Mouse (Mus musculus) mesoderm, embryonic 11.5 days (tissue): ENCODE measurements around the gene Tmem60.

ENCODE experiments used
- DNase-seq: peaks from one replicate; pipeline ENCODE4 v3.0.0-alpha.2; 2012; ENCODE audit warnings: low read depth, low spot score

Tmem60 gene

DNA sequence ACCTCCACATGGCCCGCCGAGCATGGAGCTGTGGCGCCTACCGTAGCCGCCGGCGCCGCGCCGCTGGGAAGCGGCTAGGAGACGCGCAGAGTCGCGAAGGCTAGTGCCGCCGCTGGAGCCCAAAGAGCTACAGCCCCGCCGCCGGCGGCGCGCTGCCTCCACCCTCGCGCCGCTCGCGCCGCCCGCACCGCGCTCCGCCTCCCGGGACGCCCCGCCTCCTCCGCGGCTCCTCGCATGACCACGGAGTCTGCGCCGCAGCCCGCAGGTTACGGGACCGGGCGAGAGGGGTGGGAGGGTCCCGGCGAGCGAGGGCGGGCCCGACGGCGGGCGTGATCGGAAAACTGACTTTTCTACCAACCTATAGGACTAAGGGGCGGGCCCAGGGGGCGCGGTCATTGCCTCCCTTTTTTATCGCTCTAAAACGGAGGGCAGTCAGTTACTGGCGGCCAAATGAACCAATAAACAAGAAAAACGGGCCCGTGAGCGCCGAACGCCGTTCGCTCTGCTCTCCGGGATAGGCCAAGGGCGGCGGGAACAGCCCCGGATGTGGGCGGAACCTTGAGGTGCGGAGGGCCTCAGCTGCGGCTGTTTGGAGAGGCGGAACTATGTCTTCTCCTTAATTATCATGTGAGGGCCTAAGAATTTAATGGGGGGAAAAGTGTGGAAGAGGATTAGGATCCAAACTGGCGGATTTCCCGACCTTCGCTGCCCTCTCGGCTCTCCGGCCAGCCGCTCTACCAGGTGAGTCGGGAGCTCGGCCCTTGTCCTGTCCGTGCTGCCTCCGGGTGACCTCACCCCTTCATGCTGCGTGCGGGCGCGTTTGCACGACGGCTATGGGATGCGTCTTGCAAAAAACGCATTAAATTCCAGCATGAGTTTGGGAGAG lies at the start of gene Tmem60, which contains the start of gene Phtf2:
Tmem60 (plus strand) TSS at position 277 of the 886 bp plus-strand sequence.
Phtf2 (minus strand) TSS at position 210 of the 886 bp plus-strand sequence.
- peak; percentile 98 for DNase-seq

DNA sequence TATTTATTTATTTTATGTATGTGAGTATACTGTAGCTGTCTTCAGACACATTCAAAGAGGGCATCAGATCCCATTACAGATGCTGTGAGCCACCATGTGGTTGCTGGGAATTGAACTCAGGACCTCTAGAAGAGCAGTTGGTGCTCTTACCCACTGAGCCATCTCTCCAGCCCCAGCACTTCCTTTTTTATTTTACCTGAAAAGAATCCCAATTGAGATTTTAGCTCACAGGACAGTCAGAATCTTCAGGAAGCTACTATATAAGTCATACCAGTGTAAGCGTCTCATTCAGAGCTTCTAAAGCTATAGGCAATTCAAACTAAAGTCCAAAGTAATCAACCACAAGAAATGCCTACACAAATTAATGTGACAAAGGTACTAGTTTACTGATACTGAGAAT lies 47.6 kb upstream of the Tmem60 start:
- no peak for DNase-seq

DNA sequence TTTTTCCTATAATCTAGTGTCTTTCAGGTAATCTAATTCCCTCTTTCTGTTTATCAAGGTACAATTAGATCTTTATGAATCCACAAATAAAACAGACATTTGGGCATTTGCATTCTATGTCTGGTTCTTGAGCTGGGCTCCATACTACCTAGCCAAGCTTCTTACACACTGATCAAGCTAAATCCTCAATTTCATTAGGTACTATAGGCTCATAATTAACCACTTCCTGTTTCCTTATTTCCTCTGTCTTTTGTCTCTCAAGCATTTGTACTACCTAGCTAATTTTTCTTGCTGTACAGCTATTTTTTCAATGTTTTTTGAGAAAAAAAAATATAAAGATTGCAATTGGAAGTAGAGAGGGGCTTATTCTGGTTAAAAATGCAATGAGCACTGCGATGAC lies 44.9 kb upstream of the Tmem60 start:
- DNase-seq: no peak

DNA sequence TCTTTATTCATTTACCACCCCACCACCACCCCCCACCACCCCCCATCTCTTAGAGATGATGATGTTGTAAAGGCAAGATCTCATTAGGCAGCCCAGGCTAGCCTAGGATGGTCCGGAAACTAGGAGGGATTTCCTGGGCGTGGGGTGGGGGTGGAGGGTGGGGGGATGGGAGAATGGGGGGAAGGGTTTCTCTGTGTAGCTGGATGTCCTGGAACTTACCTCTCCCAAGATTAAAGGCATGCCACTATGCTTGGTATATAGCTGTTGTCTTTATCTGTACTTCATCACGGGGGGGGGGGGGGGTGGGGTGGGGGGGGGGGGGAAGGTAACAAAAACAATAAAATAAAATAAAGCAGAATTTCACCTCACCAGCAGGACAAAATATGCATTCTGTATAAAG lies 38.6 kb upstream of the Tmem60 start:
- no peak for DNase-seq

DNA sequence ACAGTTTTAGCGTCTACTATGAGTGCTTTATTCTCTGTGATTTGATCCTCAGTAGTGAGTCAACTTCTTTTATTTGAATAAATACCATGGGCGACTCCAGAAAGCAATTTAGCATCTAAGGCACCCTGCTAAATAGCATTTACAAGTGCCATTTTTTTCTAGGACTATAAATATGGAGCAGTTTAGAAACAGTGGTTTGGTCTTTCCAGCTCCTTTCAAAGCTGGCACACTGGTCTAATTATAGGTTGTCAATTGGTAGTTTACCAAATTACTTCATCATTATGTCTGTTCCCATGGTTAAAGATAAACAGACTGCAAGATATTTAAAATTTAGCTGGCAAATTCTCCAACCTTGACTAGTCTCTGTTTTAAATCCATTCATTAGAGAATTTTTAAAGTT lies 38.2 kb upstream of the Tmem60 start:
- DNase-seq: no peak

DNA sequence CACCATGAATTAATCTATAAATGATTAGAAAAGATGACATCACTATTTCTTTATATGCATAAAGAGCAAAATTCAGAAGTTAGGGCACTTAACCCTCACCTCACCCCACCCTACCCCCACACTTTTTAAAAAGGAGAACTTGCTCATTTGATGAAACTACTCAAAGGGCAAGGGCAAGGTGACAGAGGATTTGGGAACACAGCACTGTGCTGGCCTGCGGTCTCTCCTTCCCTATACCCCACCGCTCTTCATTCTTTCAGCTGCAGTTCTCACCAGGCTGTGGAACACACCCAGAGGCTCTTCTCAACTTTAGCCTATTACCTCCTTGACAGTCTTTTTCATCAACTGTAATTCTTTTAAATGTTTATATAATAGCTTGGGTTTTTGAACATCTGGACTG lies 35.0 kb upstream of the Tmem60 start:
- no peak for DNase-seq

DNA sequence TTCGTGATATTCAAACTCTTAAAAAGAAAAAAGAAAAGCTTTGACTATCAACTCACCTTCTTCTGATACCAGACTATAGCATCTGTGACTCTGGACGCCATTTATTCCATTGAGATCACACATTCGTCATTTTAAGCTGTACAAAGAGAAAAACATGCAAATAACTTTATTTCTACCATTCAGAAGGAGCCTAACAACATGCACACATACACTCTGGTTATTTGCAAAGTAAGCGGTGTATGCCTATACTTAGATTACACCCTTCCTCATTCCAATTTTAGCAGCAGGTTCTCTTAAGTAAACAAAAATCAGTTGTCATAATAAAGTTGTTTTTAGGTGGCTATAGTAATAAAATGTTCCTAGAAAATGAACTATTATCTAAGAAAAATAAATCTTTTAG lies 26.9 kb upstream of the Tmem60 start:
- no peak for DNase-seq

DNA sequence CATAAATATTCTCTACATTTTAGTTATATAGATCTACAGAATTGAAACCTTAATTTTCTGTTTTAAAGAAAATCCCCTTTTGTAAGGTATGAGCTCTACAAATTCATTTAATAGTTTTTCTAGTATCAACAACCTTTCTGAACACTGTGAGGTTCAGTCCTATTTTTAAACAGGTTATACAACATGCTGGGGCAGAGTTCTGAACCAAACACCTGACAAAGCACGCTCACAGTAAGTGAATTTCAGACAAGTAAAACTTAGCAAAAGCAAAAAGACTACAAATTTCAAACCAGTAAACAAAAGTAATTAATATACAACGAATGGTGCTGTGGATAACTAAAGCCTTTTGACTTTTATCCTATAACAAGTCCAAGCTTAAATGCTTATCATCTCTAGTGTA lies 23.6 kb upstream of the Tmem60 start:
- no peak for DNase-seq

DNA sequence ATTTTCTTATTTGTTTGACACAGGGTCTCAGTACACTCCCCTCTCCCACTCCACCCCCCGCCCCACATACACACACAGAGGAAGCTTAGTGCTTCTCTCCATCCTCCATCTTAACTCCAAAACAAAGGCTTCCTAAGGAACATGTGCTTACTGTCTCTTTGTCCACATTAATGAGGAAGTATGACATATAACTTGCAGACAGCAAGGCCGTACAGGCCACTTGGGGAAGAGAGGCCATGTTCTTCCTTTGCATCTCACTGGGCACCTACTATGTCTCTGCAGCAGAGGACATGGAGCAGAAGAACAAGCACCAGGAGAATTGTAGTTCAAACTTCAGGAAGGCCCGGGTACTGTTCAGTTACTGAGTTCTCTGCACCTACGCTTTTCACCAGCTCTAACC lies 21.4 kb upstream of the Tmem60 start:
- DNase-seq: no peak

DNA sequence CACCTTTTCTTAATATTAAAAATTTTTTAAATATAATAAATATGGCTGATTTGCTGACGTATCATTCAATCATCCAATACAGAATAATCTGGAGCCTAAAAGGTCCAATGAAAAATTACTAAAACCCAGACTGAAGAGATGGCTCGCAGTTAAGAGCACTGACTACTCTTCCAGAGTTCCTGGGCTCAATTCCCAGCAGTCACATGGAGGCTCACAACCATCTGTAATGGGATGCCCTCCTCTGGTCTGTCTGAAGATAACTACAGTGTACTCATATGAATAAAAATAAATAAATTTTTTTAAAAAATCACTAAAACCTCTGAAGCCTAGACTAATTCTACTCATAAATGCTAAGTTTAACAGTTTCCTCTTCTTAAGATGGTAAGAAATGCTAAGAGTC lies 20.1 kb upstream of the Tmem60 start:
- no peak for DNase-seq

DNA sequence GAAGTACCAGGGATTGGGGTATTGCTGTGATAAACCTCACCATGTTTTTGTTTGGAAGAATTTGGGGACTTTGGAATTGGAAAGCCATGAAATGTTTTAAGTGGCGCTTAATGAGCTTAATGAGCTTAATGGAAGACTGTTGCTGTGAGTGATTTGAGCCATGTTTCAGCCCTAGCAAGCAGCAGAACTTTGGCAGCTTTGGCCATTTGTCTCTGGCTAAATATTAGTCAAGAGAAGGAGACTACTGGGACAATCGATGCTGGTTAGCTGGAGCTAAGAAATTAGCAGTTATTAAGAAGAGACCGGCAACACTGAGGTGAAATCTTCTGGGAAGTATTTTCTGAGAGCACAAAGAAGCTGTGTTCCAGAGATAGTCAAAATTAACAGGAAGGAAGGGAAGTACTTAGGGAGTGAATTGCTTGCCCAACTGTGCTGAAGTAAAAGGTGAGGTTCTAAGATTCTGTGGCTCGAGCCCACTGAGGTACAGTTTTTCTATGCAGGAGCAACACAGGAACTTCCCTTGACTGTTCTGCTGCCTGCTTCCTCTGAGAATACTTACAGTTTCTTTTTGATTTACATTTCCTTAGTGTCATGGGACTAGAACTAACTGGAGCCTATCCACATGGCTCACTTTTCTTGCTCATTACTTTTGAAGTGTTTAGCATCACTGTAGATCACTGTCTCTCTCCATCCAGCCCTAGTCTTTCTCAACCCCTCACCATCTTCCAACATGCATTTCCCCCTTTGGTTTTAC lies 17.6 kb upstream of the Tmem60 start:
- no peak for DNase-seq

DNA sequence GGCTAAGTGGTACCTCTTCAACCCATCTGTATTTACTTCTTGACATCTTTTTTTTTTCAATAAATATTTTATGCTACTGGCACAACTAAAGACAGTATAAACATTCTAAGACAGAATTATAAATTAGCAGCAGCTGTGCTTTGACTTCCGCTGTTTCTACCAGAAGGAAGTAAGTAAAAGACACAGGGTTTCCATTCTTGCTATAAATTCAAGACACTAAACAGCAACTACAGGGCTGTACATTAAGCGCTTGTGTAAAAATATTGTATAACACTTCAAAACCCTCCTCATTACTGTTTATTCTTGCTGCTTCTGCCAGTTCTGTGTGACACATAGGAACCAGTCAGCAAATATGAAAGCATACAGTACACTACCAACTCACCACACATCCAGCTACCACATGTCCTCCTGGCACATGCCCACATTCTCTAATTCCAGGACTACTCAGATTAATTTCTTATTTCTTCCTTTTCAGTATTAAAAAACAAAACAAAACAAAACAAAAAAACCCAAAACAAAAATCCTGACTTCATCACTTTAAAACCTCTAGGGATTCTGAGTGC lies 16.7 kb upstream of the Tmem60 start:
- no peak for DNase-seq

DNA sequence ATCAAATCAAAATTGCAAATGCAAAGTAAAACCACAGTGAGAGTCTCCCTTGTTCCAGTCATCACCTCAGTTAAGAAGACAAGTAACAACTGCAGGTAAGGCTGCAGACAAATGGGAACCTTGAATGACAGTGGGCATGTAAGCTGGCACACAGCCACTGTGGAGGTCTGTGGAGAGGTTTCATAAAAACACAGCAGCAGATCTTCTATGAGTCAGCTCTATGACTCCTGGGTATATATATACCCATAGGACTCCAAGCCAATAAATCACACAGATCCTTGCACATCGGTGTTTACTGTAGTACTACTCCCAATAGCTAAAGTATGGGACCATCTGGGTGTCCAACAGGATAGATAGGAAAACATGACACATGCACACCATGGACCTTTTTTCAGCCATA lies 8.8 kb upstream of the Tmem60 start:
- DNase-seq: no peak

DNA sequence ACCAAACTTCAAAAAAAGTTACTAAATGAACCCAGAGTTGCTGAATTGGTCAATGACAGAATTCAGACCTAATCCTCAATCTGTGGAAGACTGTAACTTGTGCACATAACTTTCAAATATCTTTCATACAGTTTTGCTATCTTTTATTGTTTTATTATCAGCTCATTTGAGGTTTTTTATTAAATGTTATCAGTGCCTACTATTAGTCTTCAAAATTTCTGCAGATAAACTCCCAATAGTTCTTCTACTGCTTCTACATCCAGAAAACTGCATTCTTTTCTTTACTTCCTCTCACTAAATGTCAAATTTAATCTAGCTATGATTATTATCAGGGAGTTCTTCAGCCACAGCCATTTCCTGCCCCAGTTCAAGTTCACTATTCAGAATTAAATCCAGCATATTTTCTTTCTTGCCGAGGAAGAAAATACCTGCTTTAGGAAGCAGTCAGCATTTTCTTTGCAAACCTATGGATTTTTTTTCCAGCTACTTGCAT lies 5.0 kb upstream of the Tmem60 start:
- no peak for DNase-seq

DNA sequence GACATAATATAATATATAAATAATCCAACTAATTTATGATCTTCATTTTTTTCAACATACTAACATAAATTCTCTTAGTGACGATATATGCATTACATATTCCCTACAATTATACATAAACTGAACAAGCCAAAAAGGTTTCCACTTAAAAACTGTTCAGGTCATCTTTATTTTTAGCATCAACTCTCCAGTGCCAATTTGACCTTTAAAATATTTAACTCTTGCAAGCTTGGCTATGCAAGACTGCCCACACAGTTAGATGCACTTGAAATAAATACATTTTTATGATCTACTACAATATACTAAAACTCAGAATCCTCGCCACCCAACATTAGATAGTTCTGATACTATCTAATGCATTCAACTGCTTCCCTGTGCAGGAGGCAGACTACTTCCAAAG lies 1.6 kb upstream of the Tmem60 start:
- no peak for DNase-seq

DNA sequence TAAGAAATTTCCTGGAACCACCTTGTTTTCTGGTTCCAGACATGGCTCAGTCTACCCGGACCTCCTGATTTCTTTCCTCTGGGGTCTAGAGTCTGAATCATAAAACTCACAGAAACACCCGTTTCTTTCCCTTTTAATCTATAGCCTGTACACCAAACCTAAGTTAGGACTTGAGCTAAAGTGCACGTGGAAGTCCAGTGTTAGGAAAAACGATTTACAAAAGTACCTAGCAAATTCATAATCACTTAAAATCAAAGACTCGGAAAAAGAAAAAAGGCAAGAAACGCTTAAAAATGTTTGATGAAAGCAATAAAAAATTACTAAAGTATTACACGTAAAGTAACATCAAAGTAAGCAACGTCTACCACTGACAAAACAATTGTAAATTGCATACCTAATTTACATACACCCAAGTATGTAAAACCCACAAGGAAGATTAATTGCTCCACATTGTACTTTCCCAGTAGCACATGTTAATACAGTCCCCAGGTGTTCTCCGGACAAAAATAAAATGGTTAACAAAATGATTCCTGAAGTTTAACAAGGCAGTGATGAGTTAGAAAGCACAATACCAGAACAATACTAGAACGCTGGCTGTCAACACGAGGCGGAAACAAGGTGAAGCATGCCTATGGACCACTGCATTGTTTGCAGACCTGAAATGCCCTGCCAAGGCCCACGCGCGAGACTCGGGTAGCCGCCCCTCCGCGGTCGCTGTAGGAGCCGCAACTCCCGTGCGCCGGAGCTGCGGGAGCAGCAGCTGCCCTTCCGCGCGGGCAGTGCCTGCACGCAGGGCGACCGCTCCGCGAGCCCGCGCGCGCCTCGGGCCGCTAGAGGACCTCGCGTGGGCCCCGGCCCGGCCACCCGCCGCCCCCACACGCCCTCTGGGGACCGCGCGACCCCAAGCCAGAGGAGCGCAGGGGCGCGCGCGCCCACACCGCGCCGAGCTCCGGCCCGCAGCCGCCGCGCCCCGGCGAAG lies 905 bp upstream of the Tmem60 start:
- DNase-seq: peak; percentile 45

DNA sequence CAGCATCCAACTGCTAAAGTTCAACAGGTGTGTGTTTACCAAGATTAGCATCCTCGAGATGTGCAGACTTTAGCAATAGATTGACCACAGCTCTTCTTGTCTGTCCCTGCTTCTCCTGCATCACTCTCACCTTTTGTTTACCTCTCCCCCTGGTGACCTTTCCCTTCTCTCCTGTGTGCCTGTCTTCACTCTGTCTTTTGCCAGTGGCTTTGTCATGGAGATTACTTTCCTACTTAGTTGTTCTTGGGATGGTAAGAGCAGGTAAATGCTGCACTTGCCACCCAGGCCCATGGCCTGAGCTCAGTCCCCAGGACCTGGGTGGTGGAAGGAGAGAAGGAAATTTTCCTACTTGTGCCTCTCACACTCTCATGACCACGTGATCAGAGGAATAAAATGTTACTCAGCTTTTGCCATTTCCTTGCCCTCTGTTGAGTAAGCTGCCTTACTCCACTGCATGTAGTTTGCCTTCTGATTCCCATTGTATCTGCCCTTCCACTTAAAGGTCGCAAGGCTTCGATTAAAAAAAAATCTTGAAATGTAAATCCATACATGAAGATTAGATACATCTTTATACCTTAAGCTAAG lies 2.1 kb downstream of the Tmem60 start:
- no peak for DNase-seq

DNA sequence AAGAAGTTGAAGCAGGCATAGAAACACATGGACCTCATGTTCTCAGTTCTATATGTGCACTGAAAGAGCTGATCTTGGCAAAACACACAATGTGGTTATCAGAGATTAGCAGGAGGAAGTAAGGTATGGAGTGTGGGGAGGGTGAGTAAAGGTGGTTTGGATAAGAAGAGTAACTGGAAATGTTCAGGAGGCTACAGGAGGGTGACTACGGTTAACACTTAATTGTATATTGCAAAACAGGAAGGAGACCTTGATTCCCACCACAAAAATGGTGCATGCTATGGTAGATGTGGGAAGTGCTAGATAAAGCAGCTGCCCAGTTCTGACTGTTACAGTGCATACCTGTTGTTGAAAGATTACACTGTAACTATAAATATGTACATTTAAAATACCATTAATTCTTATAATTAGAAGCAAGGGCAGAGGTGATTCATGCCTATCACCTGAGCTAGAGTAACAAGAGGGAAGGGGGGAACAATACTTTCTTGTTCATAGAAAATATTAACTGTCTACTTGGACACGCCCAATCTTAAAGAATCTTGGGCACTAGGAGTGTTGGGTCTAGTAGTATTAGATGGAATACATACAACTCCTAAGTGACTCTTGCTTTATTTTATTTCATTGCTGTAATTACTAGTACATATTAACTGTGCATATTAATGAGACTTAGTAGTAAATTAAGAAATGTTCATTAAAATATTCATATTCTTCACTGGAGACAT lies 15.6 kb downstream of the Tmem60 start:
- no peak for DNase-seq

DNA sequence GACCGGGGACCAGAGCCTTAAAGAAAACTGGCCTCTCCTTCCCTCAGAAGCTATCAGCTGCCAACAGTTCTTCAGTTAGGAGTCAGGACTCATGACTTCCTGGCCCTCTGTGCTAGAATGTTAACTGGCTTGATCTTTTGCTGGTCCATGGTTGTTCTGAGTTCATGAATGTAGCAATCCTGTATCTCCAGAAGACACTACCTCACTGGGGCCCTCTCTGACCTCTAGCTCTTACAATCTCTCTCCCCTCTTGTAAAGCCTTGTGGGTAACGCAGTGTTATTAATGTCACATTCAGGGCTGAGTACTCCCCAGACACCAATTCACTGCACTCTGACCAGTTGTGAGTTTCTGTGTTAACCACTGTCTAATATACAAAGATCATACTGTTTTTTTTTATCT lies 22.7 kb downstream of the Tmem60 start:
- no peak for DNase-seq

DNA sequence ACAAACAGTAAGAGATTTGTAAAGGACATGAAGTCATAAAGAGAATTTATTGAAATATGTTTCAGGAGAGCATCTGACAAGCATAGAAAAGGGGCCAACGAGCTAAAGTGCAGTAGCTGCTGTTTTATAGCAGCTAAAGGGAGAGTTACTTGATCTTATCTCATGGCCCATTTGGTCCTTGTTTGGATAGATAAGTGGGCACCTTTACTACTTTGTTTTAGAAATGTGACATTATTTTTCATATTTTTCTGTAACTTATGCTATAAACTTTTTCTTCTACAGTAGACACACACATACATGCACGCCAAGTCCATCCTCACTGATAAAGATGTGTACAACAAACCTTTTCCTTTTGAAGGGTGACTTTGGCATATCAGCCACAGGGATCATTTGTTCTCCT lies 23.4 kb downstream of the Tmem60 start:
- DNase-seq: no peak
